Mouse (Mus musculus): ENCODE measurements around the gene Zfp644.
"Not testable (repeated sequence)": the region's sequence is repeated elsewhere in the genome, so short reads cannot be mapped to it uniquely, and the experiment has no call there.

The Zfp644 gene

DNA sequence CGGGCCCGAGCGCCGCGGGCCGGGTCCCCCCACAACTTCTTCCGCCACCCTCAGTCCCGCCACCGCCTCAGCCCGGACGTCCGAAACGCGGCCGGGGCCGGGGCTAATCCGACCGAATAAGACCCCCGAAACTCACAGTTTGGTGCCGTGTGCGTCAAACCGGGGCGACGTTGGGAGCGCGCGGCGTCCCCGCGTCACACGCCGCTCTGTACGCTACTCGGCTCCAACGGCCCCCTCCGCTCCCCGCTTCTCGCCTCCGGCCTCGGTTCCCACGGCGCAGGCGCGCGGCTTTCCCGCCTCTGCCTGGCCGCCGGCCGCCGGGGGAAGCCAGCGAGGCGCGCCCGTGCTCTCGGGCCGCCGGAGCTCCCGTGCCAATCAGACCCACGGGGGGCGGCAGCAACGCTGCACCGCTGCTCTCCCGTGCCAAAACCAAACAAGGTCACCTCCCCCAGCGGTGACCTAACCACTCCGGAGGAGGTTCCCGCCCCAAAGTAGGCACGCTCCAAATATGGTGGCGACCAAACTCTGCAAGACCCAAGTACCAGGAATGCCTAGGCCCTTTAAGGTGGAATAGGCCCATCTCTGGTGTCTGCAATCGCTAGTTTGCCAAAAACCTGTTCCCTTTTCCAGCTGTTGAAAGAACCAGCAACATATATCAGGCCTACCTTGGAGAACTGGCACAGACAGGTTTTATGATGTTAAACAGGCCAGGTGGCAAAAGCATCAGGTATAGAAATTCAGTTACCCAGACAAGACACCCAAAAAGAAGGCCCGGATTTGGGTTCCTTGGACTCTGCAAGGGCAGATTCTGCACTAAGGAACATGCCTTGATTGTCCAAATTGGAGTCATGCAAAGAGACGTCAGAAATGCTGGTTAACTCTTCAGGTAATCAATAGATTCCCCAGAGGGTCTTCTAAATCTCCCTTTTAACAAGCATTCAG lies at the start of gene Zfp644:
Gene Zfp644, minus strand, starts transcription at position 892 of the 942 bp plus-strand sequence.
- DNase-seq: peak; percentile 94 to 96

- no peak for DNase-seq
Observed at GRCm38 (mm10) chr5:106739716-106740115, 42.6 kb upstream of the Zfp644 start.

DNA sequence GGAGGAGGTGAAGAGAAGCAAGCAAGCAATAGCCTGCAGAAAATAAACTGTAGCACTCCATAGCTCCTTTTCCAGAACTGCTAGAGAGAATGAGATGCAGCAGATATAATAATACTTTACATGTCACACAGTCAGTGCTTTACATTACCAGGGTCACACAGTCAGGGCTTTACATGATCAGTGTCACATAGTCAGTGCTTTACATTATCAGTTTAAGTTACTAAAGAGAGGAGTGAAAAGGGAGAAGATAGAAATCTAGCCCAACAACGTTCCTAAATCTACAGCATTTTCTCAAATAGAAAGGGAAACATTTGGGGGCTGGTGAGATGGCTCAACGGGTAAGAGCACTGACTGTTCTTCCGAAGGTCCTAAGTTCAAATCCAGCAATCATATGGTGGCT lies 26.4 kb upstream of the Zfp644 start:
- no peak for DNase-seq

- DNase-seq: no peak
Observed at GRCm38 (mm10) chr5:106722771-106723170, 25.7 kb upstream of the Zfp644 start.

GRCm38 (mm10) chr5:106711870-106712277 lies 14.8 kb upstream of the Zfp644 start:
- DNase-seq: peak; percentile 7 to 11

DNA sequence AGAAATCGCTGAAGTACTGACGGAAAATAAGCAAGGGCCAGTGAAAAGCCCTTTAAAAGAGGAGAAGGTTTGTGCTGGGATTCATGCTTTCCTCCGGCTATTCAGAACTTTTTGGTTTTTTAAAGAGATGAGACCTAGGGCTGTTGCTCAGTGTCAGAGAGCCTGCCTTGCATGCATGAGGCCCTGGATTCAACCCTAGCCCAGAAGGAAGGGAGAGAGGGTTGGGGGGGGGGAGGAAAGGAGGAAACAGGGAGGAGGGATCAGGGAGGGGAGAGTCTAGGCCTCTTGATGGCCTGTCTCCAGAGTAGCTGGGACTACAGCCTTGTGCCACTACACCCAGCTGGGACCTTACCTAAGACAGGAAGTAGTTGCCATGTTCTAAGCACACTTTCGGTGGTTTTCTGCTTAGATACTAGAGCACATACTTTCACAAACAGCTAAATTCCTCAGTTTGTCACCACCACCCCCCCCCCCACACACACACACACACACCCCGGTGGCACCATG lies 14.2 kb upstream of the Zfp644 start:
- DNase-seq: no peak

GRCm38 (mm10) chr5:106710611-106711010 lies 13.5 kb upstream of the Zfp644 start:
- DNase-seq: no peak

DNA sequence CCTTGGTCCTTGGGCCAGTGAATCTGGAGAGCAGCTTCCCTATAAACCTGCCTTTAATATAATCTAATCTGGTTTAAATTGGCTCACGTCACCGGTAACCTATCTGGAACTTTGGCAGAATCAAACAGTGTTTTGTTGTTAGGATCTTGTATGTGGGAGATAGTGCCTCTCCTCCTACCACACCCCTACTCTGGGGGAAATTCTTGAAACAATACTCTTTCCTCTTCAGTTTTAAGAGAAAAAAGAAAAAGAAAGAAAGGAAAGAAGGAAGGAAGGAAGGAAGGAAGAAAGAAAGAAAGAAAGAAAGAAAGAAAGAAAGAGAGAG lies 13.0 kb upstream of the Zfp644 start:
- DNase-seq: no peak

- DNase-seq: no peak
Observed at GRCm38 (mm10) chr5:106709388-106710084, 12.4 kb upstream of the Zfp644 start.

GRCm38 (mm10) chr5:106706363-106706762 lies 9.3 kb upstream of the Zfp644 start:
- no peak for DNase-seq

- DNase-seq: no peak
Observed at GRCm38 (mm10) chr5:106705162-106705561, 8.1 kb upstream of the Zfp644 start.

GRCm38 (mm10) chr5:106695681-106696395 lies 1.2 kb downstream of the Zfp644 start:
- peak; percentile 85 to 86 for DNase-seq

GRCm38 (mm10) chr5:106695141-106695540 lies 1.9 kb downstream of the Zfp644 start:
- peak in 1 of 2 experiments; percentile 7 for DNase-seq

GRCm38 (mm10) chr5:106694683-106695082 lies 2.4 kb downstream of the Zfp644 start:
- DNase-seq: no peak

- DNase-seq: peak; percentile 33 to 62
Observed at GRCm38 (mm10) chr5:106693034-106693433, 4.1 kb downstream of the Zfp644 start.

- no peak for DNase-seq
Observed at GRCm38 (mm10) chr5:106680636-106681458, 16.2 kb downstream of the Zfp644 start.

GRCm38 (mm10) chr5:106679659-106680058 lies 17.4 kb downstream of the Zfp644 start:
- no peak for DNase-seq

- not testable (repeated sequence) for DNase-seq
Observed at GRCm38 (mm10) chr5:106678823-106679222, 18.3 kb downstream of the Zfp644 start.

- DNase-seq: no peak
Observed at GRCm38 (mm10) chr5:106676784-106677183, 20.3 kb downstream of the Zfp644 start.

DNA sequence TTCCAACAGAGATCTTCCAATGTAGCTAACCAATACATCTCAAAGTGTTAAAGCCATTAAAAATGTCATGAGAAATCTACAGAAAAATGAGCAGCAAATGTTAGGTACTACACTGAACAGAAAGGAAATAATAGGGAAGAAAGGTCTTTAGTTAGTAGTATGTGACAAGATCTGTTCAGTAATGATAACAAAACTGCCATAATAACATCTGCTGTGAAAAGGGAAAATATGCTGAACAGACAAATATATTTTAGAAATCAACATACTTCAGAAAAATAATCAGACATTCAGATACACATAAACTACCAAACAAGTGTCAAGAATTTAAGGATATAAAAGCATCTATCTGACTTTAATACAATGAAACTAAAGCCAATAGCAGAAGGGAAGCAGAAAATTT lies 24.5 kb downstream of the Zfp644 start:
- no peak for DNase-seq

DNA sequence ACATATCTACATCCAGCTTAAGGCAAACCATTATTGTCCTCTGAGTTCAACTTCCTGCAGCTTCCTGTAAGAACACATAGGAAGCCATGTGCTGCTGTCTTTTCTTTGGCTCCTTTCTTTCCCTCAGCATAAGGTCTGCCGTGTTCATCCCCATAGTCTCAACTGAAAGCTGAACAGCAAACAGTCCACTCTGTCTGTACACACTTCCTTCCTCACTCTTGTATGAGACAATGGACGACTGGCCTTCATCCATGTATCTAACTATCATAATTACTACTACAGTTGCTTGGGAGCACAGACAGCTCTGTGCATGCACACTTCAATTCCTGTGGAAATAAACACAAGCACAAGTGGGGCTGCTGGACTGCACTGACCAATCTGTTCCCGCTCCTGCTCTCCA lies 25.2 kb downstream of the Zfp644 start:
- DNase-seq: no peak

DNA sequence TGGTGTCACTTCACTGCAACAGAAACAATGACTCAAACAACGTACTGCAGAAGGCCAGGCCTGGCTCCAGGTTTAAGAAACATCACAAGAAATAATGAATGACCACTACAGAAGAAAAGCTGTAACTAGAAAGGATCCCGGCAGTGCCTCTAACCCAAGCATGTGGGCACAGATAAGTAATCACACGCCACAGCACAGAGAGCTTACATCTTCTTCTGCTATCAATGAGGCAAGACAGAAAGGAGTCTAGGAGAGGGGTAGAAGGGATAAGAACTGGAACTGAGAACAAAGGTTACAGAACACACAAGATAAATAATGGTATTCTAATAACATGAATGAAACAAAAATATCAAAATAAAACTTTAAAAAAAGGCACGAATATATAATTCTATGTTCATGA lies 32.2 kb downstream of the Zfp644 start:
- DNase-seq: no peak

Data from cerebellum, postnatal 10 days (tissue).